Mouse (Mus musculus) heart, postnatal 25 days (tissue): ENCODE measurements around the gene Gm16427. TPM values are rescaled to one million over a fixed set of nuclear protein-coding genes. Genes with fewer than 3 reads are reported as not detected.
"Not testable (repeated sequence)": the region's sequence is repeated elsewhere in the genome, so short reads cannot be mapped to it uniquely, and the experiment has no call there.

Source experiments
- DNase-seq: peaks from one replicate; pipeline ENCODE4 v3.0.0; 2022; ENCODE audit warnings: low spot score
- intact Hi-C: fragments of 180-260 bp; cut with DNase I; formaldehyde crosslinking; loops from one replicate; pipeline ENCODE4 v1.15.1; 2025
- total RNA-seq, 2 experiments: library from RNA; stranded (reverse); gene quantifications; 2 replicates each; pipeline ENCODE4 v1.2.3; 2021

The Gm16427 gene
- total RNA-seq: not detected

DNA sequence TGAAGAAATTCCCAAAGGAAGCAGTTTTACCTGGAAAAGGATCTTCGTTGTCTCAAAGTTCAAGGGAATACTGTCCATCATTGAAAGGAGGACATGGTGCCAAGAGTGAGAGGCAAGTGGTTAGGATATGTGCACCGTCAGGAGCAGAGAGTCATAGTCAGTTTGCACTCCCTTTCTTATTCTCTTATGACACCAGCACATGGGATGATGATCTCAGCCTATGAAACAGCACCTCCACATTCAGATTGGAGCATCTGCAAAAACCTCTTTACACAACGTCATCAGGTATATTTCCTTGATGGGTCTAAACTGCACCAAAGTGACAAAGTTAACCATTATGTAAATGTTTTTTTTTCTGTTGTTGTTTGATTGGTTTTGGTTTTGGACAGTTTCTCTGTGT is at the start of gene Gm16427:
Gene Gm16427 (minus strand): TSS at position 101 of the 400 bp plus-strand sequence.
- intact Hi-C loops, DNase-seq: not testable (repeated sequence)

Other genes with a start within 250 kb of the Gm16427 start
- gene C87414, start 131.4 kb upstream of the Gm16427 start, total RNA-seq: not detected